Mouse (Mus musculus) MEL-GATA-1-ER (cell line): ENCODE measurements around the gene Prss35.

Source experiments
- DNase-seq: peaks from one replicate; pipeline ENCODE4 v3.0.0-alpha.2; 2012; ENCODE audit warnings: low read depth; ENCODE audit errors: extremely low read depth

The Prss35 gene

GRCm38 (mm10) chr9:86729811-86730210 is 13.6 kb upstream of the Prss35 start:
- no peak for DNase-seq

- no peak for DNase-seq
These were observed 9.1 kb upstream of the Prss35 start for GRCm38 (mm10) chr9:86734357-86734756.

- DNase-seq = no peak
These were observed 8.7 kb upstream of the Prss35 start for GRCm38 (mm10) chr9:86734795-86735194.

GRCm38 (mm10) chr9:86736991-86737390 is 6.5 kb upstream of the Prss35 start:
- DNase-seq = no peak

DNA sequence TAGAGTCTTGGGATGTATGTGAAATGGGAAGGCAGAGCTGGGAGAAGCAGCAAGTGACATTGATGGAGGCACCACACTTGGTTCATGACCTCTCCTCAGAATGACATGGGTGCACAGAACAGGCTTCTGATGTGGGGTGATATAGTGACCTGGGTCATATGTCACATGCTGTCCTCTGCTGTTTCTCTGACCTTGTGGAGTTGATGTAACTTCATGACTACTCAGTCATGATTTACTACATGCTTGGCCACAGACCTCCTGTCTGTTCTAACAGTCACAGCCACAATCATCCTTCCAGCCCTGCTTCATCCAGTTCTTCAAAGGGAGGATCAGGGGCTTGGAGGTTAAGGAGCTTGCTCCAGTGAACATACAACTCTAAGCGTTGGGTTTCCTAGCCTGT is 5.4 kb upstream of the Prss35 start:
- DNase-seq = no peak

- no peak for DNase-seq
These were observed 4.6 kb upstream of the Prss35 start for GRCm38 (mm10) chr9:86738801-86739200.

DNA sequence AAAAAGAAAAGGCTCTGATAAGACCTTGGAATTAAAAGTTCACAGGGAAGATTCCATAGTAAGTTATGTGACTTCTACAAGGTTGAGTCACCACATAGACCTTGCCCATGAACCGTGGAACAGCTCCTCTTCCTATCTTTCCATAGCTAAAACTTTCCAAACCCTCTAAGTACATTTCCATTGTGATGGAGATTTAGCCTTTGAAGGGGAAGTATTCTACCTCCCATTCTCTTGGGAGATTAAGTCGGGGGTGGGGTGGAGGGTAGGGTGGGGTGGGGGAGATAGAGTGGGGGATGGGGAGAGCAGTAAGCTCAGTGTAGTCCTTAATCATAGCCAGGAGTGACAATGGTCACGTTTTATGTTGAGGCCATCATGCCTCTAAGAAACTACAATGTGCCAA is 3.5 kb upstream of the Prss35 start:
- no peak for DNase-seq

DNA sequence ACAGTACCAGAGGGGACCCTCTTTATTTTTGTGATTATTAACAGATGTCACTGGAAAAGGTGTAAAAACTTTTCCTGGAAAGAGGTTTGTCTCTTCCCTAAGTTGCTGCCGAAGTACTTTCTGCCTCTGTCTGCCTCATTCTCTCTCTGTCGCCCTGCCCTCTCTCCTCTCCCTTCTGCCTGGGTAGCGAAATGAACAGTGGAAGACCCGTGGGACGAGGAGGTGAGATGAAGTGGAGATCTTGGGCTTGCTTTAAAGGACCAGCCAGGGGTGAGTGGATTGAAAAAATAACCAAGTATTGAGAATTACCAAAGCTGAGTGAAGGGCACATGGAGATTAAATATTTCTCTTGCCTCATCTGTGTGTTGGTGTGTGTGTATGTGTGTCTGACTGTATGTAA is 592 bp downstream of the Prss35 start:
- no peak for DNase-seq

- peak; percentile 52 for DNase-seq
These were observed 2.6 kb downstream of the Prss35 start for GRCm38 (mm10) chr9:86745926-86746581.

GRCm38 (mm10) chr9:86762477-86763376 is 19.3 kb downstream of the Prss35 start:
- DNase-seq = no peak

DNA sequence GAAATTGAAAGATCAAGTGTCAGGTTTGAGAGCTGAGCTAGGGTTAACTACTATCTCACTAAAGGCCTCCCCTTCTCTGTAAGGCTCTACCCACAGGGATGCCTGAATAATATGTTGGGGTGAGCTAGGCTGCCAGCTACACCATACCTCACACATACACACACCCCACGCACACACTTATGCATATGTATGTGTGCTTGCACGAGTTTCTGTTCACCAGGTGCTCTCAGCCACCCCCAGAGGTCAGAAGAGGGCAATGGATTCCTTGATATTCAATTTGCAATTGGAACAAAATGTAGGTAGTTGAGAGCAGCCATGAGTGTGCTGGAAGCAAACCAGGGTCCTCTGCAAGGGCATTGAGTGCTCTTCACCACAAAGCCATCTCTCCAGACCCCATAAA is 20.6 kb downstream of the Prss35 start:
- DNase-seq = no peak

- no peak for DNase-seq
These were observed 23.5 kb downstream of the Prss35 start for GRCm38 (mm10) chr9:86766991-86767390.

DNA sequence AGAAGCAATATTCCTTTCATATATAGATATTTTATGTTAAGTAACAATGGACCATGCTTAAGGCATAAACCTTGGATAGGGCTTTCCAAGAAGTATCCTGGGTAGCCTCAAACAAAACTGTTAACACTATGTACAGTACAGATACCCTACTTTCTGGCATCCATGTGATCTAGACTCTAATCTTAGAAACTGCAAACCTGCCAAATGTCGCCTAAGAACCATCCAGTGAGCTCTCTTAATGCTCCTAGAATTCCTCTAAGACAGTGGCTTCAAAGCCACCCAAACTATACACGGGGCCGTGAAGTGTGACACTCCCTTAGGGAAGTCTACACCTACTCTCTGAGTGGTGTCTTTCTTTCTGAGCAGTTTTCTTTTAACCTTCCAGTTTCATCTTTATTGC is 29.4 kb downstream of the Prss35 start:
- DNase-seq = no peak

DNA sequence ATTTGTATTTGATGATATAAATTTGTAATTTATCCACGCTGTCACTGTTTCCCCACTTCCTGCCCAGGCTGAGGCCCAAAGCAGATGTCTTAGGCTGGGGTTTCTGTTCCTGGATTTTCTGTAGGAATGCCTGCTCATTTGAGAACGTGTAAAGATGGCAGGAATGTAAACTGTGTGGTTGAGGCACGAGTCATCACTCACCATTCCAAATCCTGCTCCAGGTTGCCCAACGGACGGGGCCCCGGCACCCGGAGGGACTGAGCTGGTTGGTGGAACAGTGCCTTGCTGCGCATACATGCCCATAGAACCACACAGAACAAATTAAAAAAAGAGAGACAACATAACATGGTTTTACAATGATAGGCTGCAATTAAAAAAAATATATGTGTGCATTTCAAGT is 30.5 kb downstream of the Prss35 start:
- DNase-seq = no peak

- no peak for DNase-seq
These were observed 31.9 kb downstream of the Prss35 start for GRCm38 (mm10) chr9:86775374-86775773.

- DNase-seq = no peak
These were observed 33.9 kb downstream of the Prss35 start for GRCm38 (mm10) chr9:86777309-86777708.

DNA sequence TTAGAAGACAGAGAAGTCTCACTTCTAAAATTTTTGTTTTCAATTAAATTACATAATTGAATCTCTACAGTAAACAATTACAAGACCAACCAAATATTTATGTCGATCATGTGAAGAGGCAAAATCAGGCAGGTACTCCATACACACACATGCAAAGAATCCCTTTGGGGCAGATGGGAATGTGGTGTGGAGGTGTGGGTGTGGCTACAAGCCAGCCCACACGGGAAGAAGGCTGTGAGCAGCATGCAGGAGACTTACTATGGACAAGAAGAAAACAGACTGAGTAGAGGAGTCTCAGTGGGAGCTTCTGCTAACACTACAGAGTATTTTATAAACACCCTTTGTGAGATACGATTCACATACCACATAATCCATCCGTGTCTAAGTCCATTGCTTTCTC is 34.8 kb downstream of the Prss35 start:
- DNase-seq = no peak

DNA sequence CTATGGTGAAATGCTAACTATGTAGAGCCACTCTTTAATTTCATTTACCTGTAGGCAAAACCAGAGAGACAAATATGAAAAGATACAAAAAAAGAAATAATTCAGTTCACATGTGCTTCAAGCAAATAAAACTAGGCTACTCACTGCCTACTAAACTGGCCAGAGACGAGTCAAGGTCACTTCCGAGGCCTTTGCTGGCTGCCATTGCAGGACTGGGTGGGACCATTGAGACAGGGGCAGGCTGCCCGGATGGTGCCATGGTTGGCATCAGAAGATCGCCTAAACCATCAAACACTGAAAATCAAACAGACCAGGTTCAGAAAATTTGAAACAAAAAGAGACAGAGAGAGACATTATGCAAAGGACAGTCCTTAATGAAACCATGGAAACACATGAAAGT is 38.0 kb downstream of the Prss35 start:
- no peak for DNase-seq

- DNase-seq = no peak
These were observed 39.4 kb downstream of the Prss35 start for GRCm38 (mm10) chr9:86782836-86783235.

DNA sequence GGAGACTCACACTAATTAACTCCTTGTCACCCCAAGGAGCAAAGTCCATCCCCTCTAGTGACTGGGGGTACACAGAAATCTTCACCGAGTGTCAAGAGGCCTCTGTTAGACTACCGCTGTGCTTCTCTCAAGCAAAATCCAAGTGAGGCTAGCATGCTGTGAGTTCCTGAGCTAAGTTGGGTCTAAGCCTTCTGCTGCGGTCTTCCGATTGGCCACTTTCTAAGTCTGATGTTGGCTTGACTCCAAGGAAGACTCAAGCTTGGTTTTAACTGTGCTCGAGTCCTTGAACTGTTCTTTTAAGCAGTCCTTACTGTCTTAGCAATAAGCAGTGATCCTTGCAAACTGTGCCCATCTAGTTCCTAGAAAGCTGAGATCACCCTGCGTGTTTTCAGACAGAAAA is 45.7 kb downstream of the Prss35 start:
- no peak for DNase-seq

GRCm38 (mm10) chr9:86791927-86792326 is 48.5 kb downstream of the Prss35 start:
- DNase-seq = no peak

- DNase-seq = no peak
These were observed 51.8 kb downstream of the Prss35 start for GRCm38 (mm10) chr9:86795236-86795635.

DNA sequence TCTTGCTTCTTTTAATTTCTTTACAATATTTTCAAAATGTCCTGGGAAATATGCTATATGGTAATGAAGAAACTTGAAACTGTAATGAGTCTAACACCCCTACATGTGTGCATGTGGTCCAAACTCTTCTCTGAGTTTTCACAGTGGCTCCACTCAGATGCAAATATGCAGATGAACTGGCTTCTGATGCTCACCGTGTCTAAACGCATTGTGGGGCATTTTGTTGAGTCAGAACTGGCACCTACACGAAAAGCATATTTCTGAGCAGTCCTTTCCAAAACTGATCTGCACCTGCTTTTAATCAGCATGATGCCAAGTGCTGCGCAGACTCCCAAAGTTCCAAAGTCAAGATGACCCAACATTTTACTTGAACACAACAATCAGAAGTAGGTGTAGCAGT is 54.1 kb downstream of the Prss35 start:
- DNase-seq = no peak
